ENCODE assay signal across 44 mouse cellular contexts in the genomic region with DNA sequence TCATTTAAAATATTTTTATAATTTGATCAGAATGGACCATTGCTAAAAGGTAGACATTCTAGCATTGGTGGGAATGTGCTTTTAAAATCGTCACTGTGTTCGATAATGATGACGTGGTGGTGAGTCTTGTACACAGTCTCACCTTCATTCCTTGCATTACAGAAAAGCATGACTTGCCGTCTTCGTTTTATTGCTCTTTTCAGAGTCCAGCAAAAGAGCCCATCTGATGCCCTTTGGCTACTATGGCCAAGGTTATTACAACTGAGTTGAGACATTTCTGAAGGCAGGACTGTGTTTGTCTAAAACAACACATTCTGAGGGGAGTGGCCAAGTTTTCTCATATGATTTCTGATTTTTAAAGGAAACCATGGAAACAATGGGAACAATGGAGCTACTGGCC. TPM values are rescaled to one million over a fixed set of nuclear protein-coding genes. Genes with fewer than 3 reads are reported as not detected.
"Had no signal": no experiment of that assay in that cellular context is flagged by ENCODE, and none has a peak within 500 bp of the region (broad histone marks: within the 10 kb centered on the region; RNA-seq: fewer than 3 reads in every experiment).

No protein-coding gene starts in this region.

- ATAC-seq: lung, postnatal 0 days; midbrain, embryonic 13.5 days; midbrain, embryonic 15.5 days; midbrain, embryonic 16.5 days had no signal

- H3K4me3 ChIP-seq: left cerebral cortex, adult 2 months; limb, embryonic 10.5 days; limb, embryonic 12.5 days; limb, embryonic 13.5 days; limb, embryonic 15.5 days; liver, embryonic 13.5 days; liver, embryonic 15.5 days; lung, embryonic 15.5 days; megakaryocyte, embryonic 14.5 days; midbrain, embryonic 10.5 days; midbrain, embryonic 12.5 days; midbrain, embryonic 13.5 days; midbrain, embryonic 15.5 days; myocyte; neural tube, embryonic 12.5 days; neural tube, embryonic 13.5 days had no signal

- H3K4me2 ChIP-seq: limb, embryonic 12.5 days; limb, embryonic 13.5 days; limb, embryonic 15.5 days; liver, embryonic 13.5 days; liver, embryonic 15.5 days; lung, embryonic 14.5 days; lung, embryonic 15.5 days; midbrain, embryonic 11.5 days; midbrain, embryonic 12.5 days; midbrain, embryonic 13.5 days; midbrain, embryonic 15.5 days; neural tube, embryonic 12.5 days; neural tube, embryonic 13.5 days had no signal

- H3K9ac ChIP-seq: limb, embryonic 12.5 days; limb, embryonic 13.5 days; limb, embryonic 15.5 days; liver, embryonic 13.5 days; liver, embryonic 14.5 days; liver, embryonic 15.5 days; lung, embryonic 14.5 days; lung, embryonic 15.5 days; midbrain, embryonic 12.5 days; midbrain, embryonic 13.5 days; midbrain, embryonic 15.5 days; neural tube, embryonic 12.5 days; neural tube, embryonic 13.5 days had no signal

- DNase-seq: left cerebral cortex, postnatal 4 days; liver; liver, embryonic 13.5 days; lung, adult 18-20 months; lung, adult 2 months; lung, embryonic 14.5 days; lung, postnatal 10 days; lung, postnatal 14 days; lung, postnatal 36 days; lung, postnatal 4 days; midbrain, embryonic 14.5 days had no signal

- H3K36me3 ChIP-seq: limb, embryonic 10.5 days; limb, embryonic 12.5 days; limb, embryonic 13.5 days; limb, embryonic 15.5 days; liver, embryonic 13.5 days; liver, embryonic 15.5 days; lung, embryonic 15.5 days; midbrain, embryonic 10.5 days; midbrain, embryonic 12.5 days; midbrain, embryonic 13.5 days; midbrain, embryonic 15.5 days; neural tube, embryonic 12.5 days; neural tube, embryonic 13.5 days had no signal

- H3K27me3 ChIP-seq: limb, embryonic 12.5 days; limb, embryonic 13.5 days; limb, embryonic 15.5 days; liver, embryonic 13.5 days; lung, embryonic 15.5 days; midbrain, embryonic 12.5 days; midbrain, embryonic 13.5 days; midbrain, embryonic 15.5 days; neural tube, embryonic 12.5 days; neural tube, embryonic 13.5 days had no signal

- H3K4me1 ChIP-seq: limb, embryonic 10.5 days; limb, embryonic 12.5 days; limb, embryonic 13.5 days; limb, embryonic 15.5 days; liver, embryonic 13.5 days; liver, embryonic 15.5 days; lung, embryonic 15.5 days; megakaryocyte, embryonic 14.5 days; midbrain, embryonic 12.5 days; midbrain, embryonic 13.5 days; midbrain, embryonic 15.5 days; neural tube, embryonic 12.5 days; neural tube, embryonic 13.5 days had no signal

- H3K9me3 ChIP-seq: limb, embryonic 10.5 days; limb, embryonic 12.5 days; limb, embryonic 13.5 days; limb, embryonic 15.5 days; liver, embryonic 13.5 days; liver, embryonic 15.5 days; lung, embryonic 15.5 days; megakaryocyte, embryonic 14.5 days; midbrain, embryonic 10.5 days; midbrain, embryonic 12.5 days; midbrain, embryonic 13.5 days; midbrain, embryonic 15.5 days; neural tube, embryonic 12.5 days; neural tube, embryonic 13.5 days had no signal

- H3K27ac ChIP-seq: left cerebral cortex, adult 2 months; limb, embryonic 10.5 days; limb, embryonic 12.5 days; limb, embryonic 13.5 days; limb, embryonic 15.5 days; liver, embryonic 13.5 days; liver, embryonic 14.5 days; liver, embryonic 15.5 days; lung, embryonic 15.5 days; macrophage; midbrain, embryonic 10.5 days; midbrain, embryonic 12.5 days; midbrain, embryonic 13.5 days; midbrain, embryonic 15.5 days; neural tube, embryonic 12.5 days; neural tube, embryonic 13.5 days had no signal

RNA-seq across cellular contexts. Expression of a gene that starts 8.1 kb away (rescaled TPM):
- total RNA-seq: left cerebral cortex, postnatal 25 days; left cerebral cortex, postnatal 36 days; megakaryocyte progenitor cell, adult 5-6 weeks; megakaryocyte, adult 5-6 weeks; megakaryocyte-erythroid progenitor cell, adult 5-6 weeks; monocyte, adult 5-6 weeks had no signal
- polyA plus RNA-seq: macrophage had no signal

RNA-seq across cellular contexts. Expression of a gene that starts 21.3 kb away (rescaled TPM):
- total RNA-seq: monocyte, adult 5-6 weeks had no signal

RNA-seq across cellular contexts. Expression of a gene that starts 40.3 kb away (rescaled TPM):
- total RNA-seq: left cerebral cortex, adult 8-10 months; left cerebral cortex, postnatal 10 days; left cerebral cortex, postnatal 14 days; left cerebral cortex, postnatal 25 days; left cerebral cortex, postnatal 36 days; left cerebral cortex, postnatal 4 days; megakaryocyte progenitor cell, adult 5-6 weeks; megakaryocyte, adult 5-6 weeks; megakaryocyte-erythroid progenitor cell, adult 5-6 weeks; midbrain, postnatal 0 days; monocyte, adult 5-6 weeks had no signal
- polyA plus RNA-seq: limb, embryonic 11.5 days; liver, embryonic 13.5 days; liver, embryonic 16.5 days; lung, adult 2 months; lung, embryonic 14.5 days; lung, embryonic 15.5 days; lung, embryonic 16.5 days; lung, postnatal 0 days; macrophage; midbrain, embryonic 13.5 days; midbrain, embryonic 14.5 days; midbrain, embryonic 16.5 days; midbrain, postnatal 0 days; myocyte; neural tube, embryonic 13.5 days had no signal
